Mouse (Mus musculus) heart, postnatal 0 days (tissue): ENCODE results near the gene Scn1b.

Experiments used
- CTCF ChIP-seq: IDR thresholded peaks from 2 replicates; pipeline ENCODE4 v1.5.1; 2016; ENCODE audit warnings: antibody characterized with exemption, control low read depth, low read depth
- EP300 ChIP-seq: IDR thresholded peaks from 2 replicates; pipeline ENCODE4 v1.6.1; 2016; ENCODE audit warnings: antibody characterized with exemption, low read depth

DNA sequence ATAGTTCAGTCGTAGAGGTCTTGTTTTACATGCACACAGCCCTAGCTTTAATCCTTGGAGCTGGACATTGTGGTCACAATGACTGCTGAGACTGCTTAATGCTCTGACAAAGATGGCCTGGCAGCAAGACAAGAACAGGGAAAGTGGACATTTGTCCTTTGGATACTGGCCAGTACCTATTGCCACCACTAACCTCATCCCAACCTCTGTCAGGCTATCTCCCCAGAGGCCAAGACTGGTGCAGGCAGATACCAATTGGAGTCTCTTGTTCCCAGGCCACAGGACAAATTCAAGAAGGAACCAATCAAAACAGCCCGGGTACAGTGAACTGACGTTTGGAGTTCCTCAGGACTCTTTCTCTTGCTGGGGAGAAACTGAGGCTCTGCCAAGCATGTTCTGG lies 38.6 kb downstream of the Scn1b start:
- no peak for TF ChIP-seq CTCF
- TF ChIP-seq EP300, result no peak
